Mouse (Mus musculus) CH12.LX (cell line): ENCODE measurements at regions not wholly inside any gene's neighbourhood (a gene's known extent, or its start where the extent isn't known, plus 50 kb on each side); places are given as distances from the start of the nearest gene placed in this dataset.

Source experiments
- DNase-seq: peaks from one replicate; pipeline ENCODE4 v3.0.0-alpha.2; 2013; ENCODE audit errors: extremely low read depth
- H3K27ac ChIP-seq: 2 replicates; pipeline ENCODE4 v1.5.1; 2012; ENCODE audit warnings: low read depth, mild to moderate bottlenecking, control low read depth, moderate library complexity; ENCODE audit not compliant: insufficient read depth
- H3K27me3 ChIP-seq: replicated peaks from 2 replicates; pipeline ENCODE3; 2012; ENCODE audit warnings: inconsistent platforms
- H3K36me3 ChIP-seq, 2 experiments: replicated peaks in 1 of 2; 2 replicates each; pipeline versions ENCODE3 to v1.6.1; 2012; ENCODE audit warnings: inconsistent platforms in 1 of 2, low read length in 1 of 2, mild to moderate bottlenecking in 1 of 2, mixed read lengths in 1 of 2, moderate library complexity in 1 of 2; ENCODE audit not compliant: control insufficient read depth in 1 of 2, insufficient read depth in 1 of 2
- H3K4me1 ChIP-seq, 2 experiments: 2 replicates each; pipeline ENCODE4 v1.6.1; 2012; ENCODE audit warnings: inconsistent platforms in 1 of 2, moderate library complexity in 1 of 2; ENCODE audit not compliant: insufficient read depth in 2 of 2, control insufficient read depth in 1 of 2
- H3K4me2 ChIP-seq: 2 replicates; pipeline ENCODE4 v1.6.1; 2012; ENCODE audit warnings: low read depth, mild to moderate bottlenecking, control low read depth; ENCODE audit not compliant: poor library complexity, insufficient read depth, severe bottlenecking
- H3K4me3 ChIP-seq, 3 experiments: fragments of 150-350 bp in 1 of 3; sonication (generic) in 1 of 3; replicated peaks in 1 of 3; 2 replicates each; pipeline versions ENCODE3 to v1.5.1; 2011 to 2012; ENCODE audit warnings: low read depth in 2 of 3, low read length in 2 of 3, mild to moderate bottlenecking in 2 of 3, moderate library complexity in 2 of 3, control low read depth in 1 of 3, improper control_type of control experiment in 1 of 3, inconsistent platforms in 1 of 3, mixed read lengths in 1 of 3; ENCODE audit not compliant: poor library complexity in 1 of 3
- H3K79me2 ChIP-seq: replicated peaks from 2 replicates; pipeline ENCODE4 v1.6.1; 2012; ENCODE audit warnings: mild to moderate bottlenecking, moderate library complexity; ENCODE audit not compliant: control insufficient read depth, poor library complexity, insufficient read depth, severe bottlenecking; ENCODE audit errors: extremely low read depth
- H3K9ac ChIP-seq: 2 replicates; pipeline ENCODE4 v1.6.1; 2012; ENCODE audit warnings: low read depth, mild to moderate bottlenecking, control low read depth, moderate library complexity; ENCODE audit not compliant: insufficient read depth
- H3K9me3 ChIP-seq: replicated peaks from 2 replicates; pipeline ENCODE3; 2012; ENCODE audit warnings: low read length, inconsistent platforms, mixed read lengths
- CHD1 ChIP-seq: IDR thresholded peaks from 2 replicates; pipeline ENCODE4 v1.6.1; 2012; ENCODE audit warnings: low read depth, low read length, improper control_type of control experiment, inconsistent platforms
- CTCF ChIP-seq, 2 experiments: IDR thresholded peaks in 1 of 2; conservative IDR thresholded peaks in 1 of 2; 2 replicates each; pipeline ENCODE4 v1.5.1; 2011 to 2012; ENCODE audit warnings: low read depth in 2 of 2, low read length in 2 of 2, improper control_type of control experiment in 1 of 2, inconsistent platforms in 1 of 2, mild to moderate bottlenecking in 1 of 2, moderate library complexity in 1 of 2
- E2F4 ChIP-seq: IDR thresholded peaks from 2 replicates; pipeline ENCODE4 v1.6.1; 2011; ENCODE audit warnings: low read depth, low read length, improper control_type of control experiment; ENCODE audit not compliant: insufficient replicate concordance
- EP300 ChIP-seq: IDR thresholded peaks from 2 replicates; pipeline ENCODE4 v1.6.1; 2011; ENCODE audit warnings: low read length, improper control_type of control experiment
- MAX ChIP-seq: IDR thresholded peaks from 2 replicates; pipeline ENCODE4 v1.6.1; 2011; ENCODE audit warnings: low read length, improper control_type of control experiment
- PAX5 ChIP-seq: IDR thresholded peaks from 2 replicates; pipeline ENCODE4 v1.6.1; 2012; ENCODE audit warnings: low read length, inconsistent platforms, mixed read lengths
- POLR2AphosphoS2 ChIP-seq: IDR thresholded peaks from 2 replicates; pipeline ENCODE4 v1.6.1; 2011; ENCODE audit warnings: low read depth, low read length, improper control_type of control experiment
- RAD21 ChIP-seq: IDR thresholded peaks from 2 replicates; pipeline ENCODE4 v1.6.1; 2011; ENCODE audit warnings: low read depth, mild to moderate bottlenecking, low read length, improper control_type of control experiment, moderate library complexity
- RCOR1 ChIP-seq: conservative IDR thresholded peaks from 2 replicates; pipeline ENCODE4 v1.6.1; 2012; ENCODE audit warnings: low read depth, mild to moderate bottlenecking, inconsistent platforms, low read length, improper control_type of control experiment
- SIN3A ChIP-seq: IDR thresholded peaks from 2 replicates; pipeline ENCODE4 v1.6.1; 2012; ENCODE audit warnings: low read length, improper control_type of control experiment, inconsistent platforms
- SMC3 ChIP-seq: IDR thresholded peaks from 2 replicates; pipeline ENCODE4 v1.6.1; 2011; ENCODE audit warnings: low read depth, low read length, improper control_type of control experiment
- ZKSCAN1 ChIP-seq: IDR thresholded peaks from 2 replicates; pipeline ENCODE4 v1.6.1; 2012; ENCODE audit warnings: low read depth, inconsistent platforms, low read length, improper control_type of control experiment, borderline replicate concordance
- ZNF384 ChIP-seq: IDR thresholded peaks from 2 replicates; pipeline ENCODE4 v1.6.1; 2012; ENCODE audit warnings: low read depth, low read length, improper control_type of control experiment, inconsistent platforms
- dilution Hi-C: fragments of 300-500 bp; cut with MboI; formaldehyde crosslinking; loops from 2 replicates; pipeline ENCODE4 v1.14.3; 2020; ENCODE audit warnings: low sequenced_read_pairs; ENCODE audit not compliant: extremely low pct_unique_long_range_greater_than_20kb, extremely low pct_ligation_motif_present
- in situ Hi-C: fragments of 300-500 bp; cut with MboI; formaldehyde crosslinking; loops from 3 replicates; pipeline ENCODE4 v1.14.3; 2019; ENCODE audit warnings: low sequenced_read_pairs, low pct_ligation_motif_present, low pct_unique_long_range_greater_than_20kb, mixed read lengths

DNA sequence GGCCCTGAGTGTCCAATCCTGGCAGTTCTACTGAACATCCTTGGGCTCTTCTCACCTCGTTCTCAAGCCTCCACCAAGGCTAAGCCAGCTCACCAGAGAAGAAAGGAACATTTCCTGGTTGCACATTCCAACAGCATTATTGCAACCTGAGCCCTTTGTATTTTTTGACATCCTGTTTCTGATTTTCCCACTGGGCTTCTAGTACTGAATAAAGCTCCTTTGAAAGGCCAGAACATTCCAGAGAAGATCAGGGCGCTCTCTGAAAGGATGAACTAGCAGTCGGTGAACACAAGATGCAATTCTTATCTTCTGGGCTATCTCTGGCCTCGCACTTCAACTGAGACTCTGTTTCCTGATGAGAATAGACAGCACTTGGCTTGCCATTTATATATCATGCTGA is 233.2 kb upstream of the Prok2 start:
- Histone ChIP-seq H3K4me3 (no peak overlapping the region), H3K79me2 (no peaks in the 10 kb centered on the region), H3K9me3 (no peaks in the 10 kb centered on the region), H3K9ac (no peak overlapping the region), H3K4me2 (no peak overlapping the region), H3K4me1 (peaks cover 0 to 14% of the 10 kb centered on the region in 2 experiments; a peak in 2 of 4 replicates), H3K27me3 (peaks cover 2% of the 10 kb centered on the region), H3K36me3 (no peaks in the 10 kb centered on the region), H3K27ac (no peak overlapping the region)
- in situ Hi-C loops (no loop called here), dilution Hi-C loops (no loop called here)
- TF ChIP-seq E2F4 (no peak), ZKSCAN1 (no peak), SIN3A (no peak), EP300 (no peak), RCOR1 (no peak)
- DNase-seq = no peak

DNA sequence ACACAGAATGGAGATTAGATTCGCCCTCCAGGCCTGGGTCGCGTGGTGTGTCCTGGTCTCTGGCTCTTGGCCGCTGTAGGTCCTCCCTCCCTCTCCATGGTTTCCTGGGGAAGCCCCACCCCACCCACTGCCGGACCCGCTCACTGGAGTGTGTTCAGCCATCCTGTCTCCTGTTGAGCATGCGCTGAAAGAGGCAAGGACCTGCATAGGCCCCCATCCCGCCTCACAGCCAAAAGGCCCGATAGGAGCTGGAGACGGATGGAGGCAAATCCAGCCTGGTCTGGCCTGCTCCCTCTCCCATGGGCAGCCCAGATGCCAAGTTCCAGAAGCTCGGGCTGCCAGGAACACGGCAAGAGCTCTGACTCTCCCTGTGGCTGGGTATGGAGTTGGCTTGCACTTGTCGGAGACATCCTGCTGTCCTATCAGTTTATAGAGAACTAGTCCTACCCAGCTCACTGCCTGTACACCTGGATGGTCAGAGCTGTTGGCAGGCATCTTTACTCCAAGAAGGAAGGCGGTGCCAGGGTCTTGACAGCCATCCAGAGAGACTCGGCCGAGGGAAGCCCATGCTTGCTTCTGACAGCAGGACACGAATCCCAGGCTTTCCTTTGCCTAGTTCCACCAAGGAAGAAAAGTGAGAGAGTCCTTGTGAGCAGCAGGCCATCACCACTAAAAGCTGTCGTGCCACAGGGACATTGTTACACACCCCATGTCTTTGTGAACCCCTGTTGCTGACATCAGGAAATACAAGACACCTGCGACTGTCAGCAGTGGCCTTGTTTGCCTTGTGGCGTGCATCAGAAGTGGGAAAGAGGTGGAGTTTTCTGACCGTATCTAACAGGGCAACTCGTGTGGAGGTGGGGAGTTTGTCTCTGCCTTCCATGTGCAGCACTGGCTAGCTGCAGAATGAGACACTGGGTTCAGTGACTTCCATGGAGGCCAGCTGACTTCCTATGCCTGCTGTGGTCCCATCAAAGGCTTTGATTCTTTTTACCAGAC is 228.9 kb upstream of the Prok2 start:
- in situ Hi-C loops = no loop called here
- dilution Hi-C loops = no loop called here
- H3K27ac ChIP-seq = no peak overlapping the region
- no peaks in the 10 kb centered on the region for H3K36me3 ChIP-seq
- H3K9ac ChIP-seq = no peak overlapping the region
- no peaks in the 10 kb centered on the region for H3K9me3 ChIP-seq
- H3K4me1 ChIP-seq = peaks cover 0 to 24% of the 10 kb centered on the region in 2 experiments; a peak in 2 of 4 replicates
- H3K4me3 ChIP-seq = no peak overlapping the region
- H3K27me3 ChIP-seq = no peaks in the 10 kb centered on the region
- no peak overlapping the region for H3K4me2 ChIP-seq
- no peaks in the 10 kb centered on the region for H3K79me2 ChIP-seq
- TF ChIP-seq ZNF384 = no peak
- no peak for TF ChIP-seq CHD1
- no peak for TF ChIP-seq MAX
- TF ChIP-seq PAX5 = no peak
- no peak for TF ChIP-seq SMC3
- TF ChIP-seq CTCF (conservative IDR thresholded peaks at IDR 0.05 in 1 of 2, IDR thresholded peaks at IDR 0.05 in 1 of 2; ENCODE audit: low read depth in 2 of 2, low read length in 2 of 2) = no peak
- no peak for TF ChIP-seq POLR2AphosphoS2
- no peak for TF ChIP-seq RAD21
- DNase-seq = no peak
